Mouse (Mus musculus): ENCODE measurements at regions not wholly inside any gene's neighbourhood (a gene's known extent, or its start where the extent isn't known, plus 50 kb on each side); places are given as distances from the start of the nearest gene placed in this dataset.
A peak's percentile ranks its signal among the peaks of the same experiment; 100 is the strongest.
"Not testable (repeated sequence)": the region's sequence is repeated elsewhere in the genome, so short reads cannot be mapped to it uniquely, and the experiment has no call there.

GRCm38 (mm10) chr8:26608001-26608400 is 369.1 kb upstream of the Zfp703 start:
- DNase-seq (ENCODE audit: low spot score) = no peak

GRCm38 (mm10) chr8:26608588-26608987 is 368.5 kb upstream of the Zfp703 start:
- no peak for DNase-seq (ENCODE audit: low spot score)

GRCm38 (mm10) chr8:26612153-26612552 is 365.0 kb upstream of the Zfp703 start:
- DNase-seq (ENCODE audit: low spot score) = no peak

- peak; percentile 6 for DNase-seq (ENCODE audit: low spot score)
These were observed 354.6 kb upstream of the Zfp703 start for GRCm38 (mm10) chr8:26622311-26623052.

GRCm38 (mm10) chr8:26626186-26626585 is 350.9 kb upstream of the Zfp703 start:
- DNase-seq (ENCODE audit: low spot score) = peak; percentile 11

- DNase-seq (ENCODE audit: low spot score) = no peak
These were observed 350.5 kb upstream of the Zfp703 start for GRCm38 (mm10) chr8:26626651-26627077.

- DNase-seq (ENCODE audit: low spot score) = no peak
These were observed 349.8 kb upstream of the Zfp703 start for GRCm38 (mm10) chr8:26627191-26627891.

- no peak for DNase-seq (ENCODE audit: low spot score)
These were observed 346.6 kb upstream of the Zfp703 start for GRCm38 (mm10) chr8:26630544-26630943.

GRCm38 (mm10) chr8:26635701-26636100 is 341.4 kb upstream of the Zfp703 start:
- no peak for DNase-seq (ENCODE audit: low spot score)

- not testable (repeated sequence) for DNase-seq (ENCODE audit: low spot score)
These were observed 331.8 kb upstream of the Zfp703 start for GRCm38 (mm10) chr8:26645375-26645774.

GRCm38 (mm10) chr8:26650287-26650686 is 326.8 kb upstream of the Zfp703 start:
- no peak for DNase-seq (ENCODE audit: low spot score)

- DNase-seq (ENCODE audit: low spot score) = peak; percentile 7
These were observed 321.2 kb upstream of the Zfp703 start for GRCm38 (mm10) chr8:26655897-26656296.

- no peak for DNase-seq (ENCODE audit: low spot score)
These were observed 320.6 kb upstream of the Zfp703 start for GRCm38 (mm10) chr8:26656310-26657075.

- DNase-seq (ENCODE audit: low spot score) = no peak
These were observed 317.7 kb upstream of the Zfp703 start for GRCm38 (mm10) chr8:26659381-26659780.

GRCm38 (mm10) chr8:26669541-26669940 is 307.6 kb upstream of the Zfp703 start:
- DNase-seq (ENCODE audit: low spot score) = no peak

GRCm38 (mm10) chr8:26672486-26673395 is 304.4 kb upstream of the Zfp703 start:
- peak; percentile 62 for DNase-seq (ENCODE audit: low spot score)

- DNase-seq (ENCODE audit: low spot score) = no peak
These were observed 299.5 kb upstream of the Zfp703 start for GRCm38 (mm10) chr8:26677584-26678138.

- DNase-seq (ENCODE audit: low spot score) = no peak
These were observed 296.2 kb upstream of the Zfp703 start for GRCm38 (mm10) chr8:26680891-26681381.

GRCm38 (mm10) chr8:26687146-26687545 is 290.0 kb upstream of the Zfp703 start:
- DNase-seq (ENCODE audit: low spot score) = peak; percentile 13

GRCm38 (mm10) chr8:26688035-26688434 is 289.1 kb upstream of the Zfp703 start:
- DNase-seq (ENCODE audit: low spot score) = no peak
